Mouse (Mus musculus): ENCODE results near the gene Leng8. TPM values are rescaled to one million over a fixed set of nuclear protein-coding genes. Genes with fewer than 3 reads are reported as not detected.
A peak's percentile ranks its signal among the peaks of the same experiment; 100 is the strongest.

The Leng8 gene
- polyA plus RNA-seq, 1 experiment: 1,332 TPM

DNA sequence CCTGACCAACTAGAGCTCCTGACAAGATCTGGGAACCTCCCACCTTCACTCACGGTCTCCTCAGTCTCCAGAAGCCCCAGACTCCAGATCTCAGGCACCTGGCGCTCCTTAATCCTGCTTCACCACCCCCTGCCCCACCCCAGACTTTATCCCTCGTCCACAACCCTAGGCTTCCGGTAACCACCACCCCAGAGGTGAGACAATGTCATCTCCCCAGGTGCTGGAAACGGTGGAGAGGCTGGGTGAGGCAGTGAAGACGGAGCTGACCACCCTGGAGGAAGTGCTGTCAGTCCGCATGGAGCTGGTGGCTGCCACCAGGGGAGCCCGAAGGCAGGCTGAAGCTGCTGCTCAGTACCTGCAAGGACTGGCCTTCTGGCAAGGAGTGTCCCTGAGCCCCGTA lies 11.5 kb upstream of the Leng8 start:
- 52% methylated on average over 9 of the region's 9 CpGs for WGBS
- H3K4me1 ChIP-seq (replicated peaks; ENCODE audit: control insufficient read depth, insufficient read depth, low read length): peaks cover 6% of the 10 kb centered on the region

GRCm38 (mm10) chr7:4126992-4127785 lies 9.7 kb upstream of the Leng8 start:
- TF ChIP-seq CTCF (IDR thresholded peaks at IDR 0.05; ENCODE audit: borderline replicate concordance, control insufficient read depth, extremely low read depth, insufficient read depth, low read length, poor library complexity) (no peak), POLR2A (IDR thresholded peaks at IDR 0.05; ENCODE audit: control insufficient read depth, extremely low read depth, insufficient read depth, low read length, poor library complexity) (no peak)
- no peak overlapping the region for H3K27ac ChIP-seq (ENCODE audit: control insufficient read depth, insufficient read depth, low read length)
- WGBS: 95% methylated on average over 11 of the region's 11 CpGs
- H3K4me3 ChIP-seq (ENCODE audit: control insufficient read depth, insufficient read depth, low read length): no peak overlapping the region
- peaks cover 6% of the 10 kb centered on the region for H3K4me1 ChIP-seq (replicated peaks; ENCODE audit: control insufficient read depth, insufficient read depth, low read length)
- no peaks in the 10 kb centered on the region for H3K27me3 ChIP-seq (ENCODE audit: control insufficient read depth, insufficient read depth, low read length)
- DNase-seq: no peak
- H3K36me3 ChIP-seq (ENCODE audit: control insufficient read depth, insufficient read depth, low read length): no peaks in the 10 kb centered on the region

More for the DNA sequence above, 11.5 kb upstream of the Leng8 start:
- H3K4me3 ChIP-seq (ENCODE audit: control insufficient read depth, insufficient read depth, low read length): no peak overlapping the region
- DNase-seq: no peak
- TF ChIP-seq POLR2A (IDR thresholded peaks at IDR 0.05; ENCODE audit: control insufficient read depth, extremely low read depth, insufficient read depth, low read length, poor library complexity) (no peak), CTCF (IDR thresholded peaks at IDR 0.05; ENCODE audit: borderline replicate concordance, control insufficient read depth, extremely low read depth, insufficient read depth, low read length, poor library complexity) (no peak)
- H3K27me3 ChIP-seq (ENCODE audit: control insufficient read depth, insufficient read depth, low read length): no peaks in the 10 kb centered on the region; the same call in 1 of the 2 replicates
- no peaks in the 10 kb centered on the region for H3K36me3 ChIP-seq (ENCODE audit: control insufficient read depth, insufficient read depth, low read length)
- no peak overlapping the region for H3K27ac ChIP-seq (ENCODE audit: control insufficient read depth, insufficient read depth, low read length)

- TF ChIP-seq POLR2A (IDR thresholded peaks at IDR 0.05; ENCODE audit: control insufficient read depth, extremely low read depth, insufficient read depth, low read length, poor library complexity): no peak
- TF ChIP-seq CTCF (IDR thresholded peaks at IDR 0.05; ENCODE audit: borderline replicate concordance, control insufficient read depth, extremely low read depth, insufficient read depth, low read length, poor library complexity): no peak
- DNase-seq: no peak
- Histone ChIP-seq H3K4me3 (ENCODE audit: control insufficient read depth, insufficient read depth, low read length) (no peak overlapping the region), H3K27me3 (ENCODE audit: control insufficient read depth, insufficient read depth, low read length) (no peaks in the 10 kb centered on the region), H3K36me3 (ENCODE audit: control insufficient read depth, insufficient read depth, low read length) (no peaks in the 10 kb centered on the region), H3K27ac (ENCODE audit: control insufficient read depth, insufficient read depth, low read length) (no peak overlapping the region), H3K4me1 (replicated peaks; ENCODE audit: control insufficient read depth, insufficient read depth, low read length) (peaks cover 6% of the 10 kb centered on the region)
- 96% methylated on average over 4 of the region's 4 CpGs for WGBS
These were observed 8.9 kb upstream of the Leng8 start for GRCm38 (mm10) chr7:4127894-4128293.

GRCm38 (mm10) chr7:4128860-4129259 lies 8.0 kb upstream of the Leng8 start:
- H3K27ac ChIP-seq (ENCODE audit: control insufficient read depth, insufficient read depth, low read length): no peak overlapping the region
- 85% methylated on average over 6 of the region's 6 CpGs for WGBS

GRCm38 (mm10) chr7:4130686-4131452 lies 6.0 kb upstream of the Leng8 start:
- Histone ChIP-seq H3K27me3 (ENCODE audit: control insufficient read depth, insufficient read depth, low read length) (no peaks in the 10 kb centered on the region), H3K4me1 (replicated peaks; ENCODE audit: control insufficient read depth, insufficient read depth, low read length) (no peaks in the 10 kb centered on the region), H3K4me3 (ENCODE audit: control insufficient read depth, insufficient read depth, low read length) (no peak overlapping the region), H3K36me3 (ENCODE audit: control insufficient read depth, insufficient read depth, low read length) (no peaks in the 10 kb centered on the region), H3K27ac (ENCODE audit: control insufficient read depth, insufficient read depth, low read length) (no peak overlapping the region)
- TF ChIP-seq CTCF (IDR thresholded peaks at IDR 0.05; ENCODE audit: borderline replicate concordance, control insufficient read depth, extremely low read depth, insufficient read depth, low read length, poor library complexity) (peak; percentile 69; the same call in 1 of the 2 replicates), POLR2A (IDR thresholded peaks at IDR 0.05; ENCODE audit: control insufficient read depth, extremely low read depth, insufficient read depth, low read length, poor library complexity) (no peak)
- DNase-seq: peak; percentile 81
- WGBS: 54% methylated on average over 13 of the region's 13 CpGs

More at GRCm38 (mm10) chr7:4128860-4129259, 8.0 kb upstream of the Leng8 start:
- Histone ChIP-seq H3K36me3 (ENCODE audit: control insufficient read depth, insufficient read depth, low read length) (no peaks in the 10 kb centered on the region), H3K4me1 (replicated peaks; ENCODE audit: control insufficient read depth, insufficient read depth, low read length) (peaks cover 6% of the 10 kb centered on the region), H3K27me3 (ENCODE audit: control insufficient read depth, insufficient read depth, low read length) (no peaks in the 10 kb centered on the region), H3K4me3 (ENCODE audit: control insufficient read depth, insufficient read depth, low read length) (no peak overlapping the region)
- DNase-seq: no peak
- TF ChIP-seq CTCF (IDR thresholded peaks at IDR 0.05; ENCODE audit: borderline replicate concordance, control insufficient read depth, extremely low read depth, insufficient read depth, low read length, poor library complexity): no peak
- TF ChIP-seq POLR2A (IDR thresholded peaks at IDR 0.05; ENCODE audit: control insufficient read depth, extremely low read depth, insufficient read depth, low read length, poor library complexity): no peak

GRCm38 (mm10) chr7:4131964-4132363 lies 4.9 kb upstream of the Leng8 start:
- no peaks in the 10 kb centered on the region for H3K27me3 ChIP-seq (ENCODE audit: control insufficient read depth, insufficient read depth, low read length)
- DNase-seq: no peak
- no peak overlapping the region for H3K27ac ChIP-seq (ENCODE audit: control insufficient read depth, insufficient read depth, low read length)
- TF ChIP-seq POLR2A (IDR thresholded peaks at IDR 0.05; ENCODE audit: control insufficient read depth, extremely low read depth, insufficient read depth, low read length, poor library complexity) (no peak), CTCF (IDR thresholded peaks at IDR 0.05; ENCODE audit: borderline replicate concordance, control insufficient read depth, extremely low read depth, insufficient read depth, low read length, poor library complexity) (no peak)
- no peaks in the 10 kb centered on the region for H3K36me3 ChIP-seq (ENCODE audit: control insufficient read depth, insufficient read depth, low read length)
- 96% methylated on average over 8 of the region's 8 CpGs for WGBS
- no peak overlapping the region for H3K4me3 ChIP-seq (ENCODE audit: control insufficient read depth, insufficient read depth, low read length)
- peaks cover 2% of the 10 kb centered on the region for H3K4me1 ChIP-seq (replicated peaks; ENCODE audit: control insufficient read depth, insufficient read depth, low read length)

Data from thymus, adult 2 months (tissue).